Mouse (Mus musculus) spleen, adult 10 weeks (tissue): Measurements from ENCODE around the gene P4ha3. TPM values are rescaled to one million over a fixed set of nuclear protein-coding genes. Genes with fewer than 3 reads are reported as not detected.

Source experiments
- polyA plus RNA-seq: library from polyadenylated mRNA; stranded (reverse); fragments of 350-450 nt; fragmentation: Illumina TruSeq; extraction: RNeasy Lipid Tissue Mini Kit (QIAGEN cat#74804); gene quantifications from one replicate; pipeline ENCODE4 v1.2.3, GENCODE M21; 2015; ENCODE audit warnings: low replicate concordance; ENCODE audit not compliant: insufficient read depth

The P4ha3 gene
- 0.40 TPM for polyA plus RNA-seq

GRCm38 (mm10) chr7:100285383-100285782, at the start of gene P4ha3:
TSS of gene P4ha3 (plus strand) at chr7:100285520.

Other genes starting within 250 kb of the P4ha3 start
- 70.1 TPM for gene Pold3, start 164.0 kb upstream of the P4ha3 start, polyA plus RNA-seq
- 5.8 TPM for gene Lipt2, start 126.2 kb upstream of the P4ha3 start, polyA plus RNA-seq
- 4.0 TPM for gene Kcne3, start 109.0 kb upstream of the P4ha3 start, polyA plus RNA-seq
- 13.3 TPM for gene Pgm2l1, start 58.1 kb upstream of the P4ha3 start, polyA plus RNA-seq
- 52.0 TPM for gene C2cd3, start 86.7 kb downstream of the P4ha3 start, polyA plus RNA-seq
- gene Ppme1, start 86.8 kb downstream of the P4ha3 start, polyA plus RNA-seq, result 26.0 TPM
- 0.88 TPM for gene Ucp3, start 187.5 kb downstream of the P4ha3 start, polyA plus RNA-seq
- 524 TPM for gene Ucp2, start 207.8 kb downstream of the P4ha3 start, polyA plus RNA-seq
- gene Dnajb13, start 229.4 kb downstream of the P4ha3 start, polyA plus RNA-seq, result 3.4 TPM